Mouse (Mus musculus): ENCODE results near the gene Zfp664.
A peak's percentile ranks its signal among the peaks of the same experiment; 100 is the strongest.

Gene Zfp664

DNA sequence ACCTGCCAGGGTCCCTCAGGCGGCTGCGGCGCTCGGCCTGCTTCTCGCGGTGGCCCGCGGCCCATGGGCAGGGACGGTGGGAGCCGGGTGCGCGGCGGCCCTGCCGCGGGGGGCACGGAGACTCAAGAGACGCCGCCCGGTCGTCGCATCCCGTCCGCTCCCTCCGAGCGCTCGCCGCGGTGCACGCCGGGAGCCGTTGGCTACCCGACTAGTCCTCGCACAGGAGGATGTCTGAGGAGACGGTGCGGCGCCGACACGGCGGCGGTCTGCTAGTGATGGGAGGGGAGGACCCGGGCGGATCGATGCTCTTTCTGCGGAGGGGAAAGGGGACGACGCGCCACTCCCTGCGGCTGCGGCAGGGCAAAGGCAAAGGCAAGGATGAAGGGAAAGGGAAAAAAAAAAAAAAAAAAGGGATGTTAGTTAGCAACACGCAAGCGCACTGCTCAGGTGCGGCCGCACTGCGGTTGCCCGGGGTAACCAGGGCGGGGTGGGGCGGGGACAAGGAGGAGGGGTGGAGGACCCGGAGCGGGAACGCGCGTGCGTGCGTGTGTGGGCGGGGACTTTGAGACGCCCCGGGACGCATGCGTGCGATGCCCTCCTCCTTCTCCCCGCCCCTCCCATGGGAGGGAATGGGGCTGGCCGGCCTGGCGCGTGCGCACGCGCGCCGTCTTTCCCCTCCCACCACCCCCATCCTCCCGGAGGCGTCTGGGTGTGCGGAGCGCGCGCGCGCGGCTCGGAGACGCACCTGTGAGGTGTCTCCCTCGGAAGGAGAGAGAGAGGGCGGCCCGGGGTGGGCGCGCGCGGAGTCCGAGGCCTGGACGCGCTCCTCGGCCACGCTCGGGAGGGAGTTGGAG is at the start of gene Zfp664, which contains the start of gene Ccdc92:
Gene Zfp664 (plus strand): TSS at position 679 of the 854 bp plus-strand sequence.
Gene Ccdc92 (minus strand): TSS at position 412 of the 854 bp plus-strand sequence.
- DNase-seq = peak; percentile 95 to 96

DNA sequence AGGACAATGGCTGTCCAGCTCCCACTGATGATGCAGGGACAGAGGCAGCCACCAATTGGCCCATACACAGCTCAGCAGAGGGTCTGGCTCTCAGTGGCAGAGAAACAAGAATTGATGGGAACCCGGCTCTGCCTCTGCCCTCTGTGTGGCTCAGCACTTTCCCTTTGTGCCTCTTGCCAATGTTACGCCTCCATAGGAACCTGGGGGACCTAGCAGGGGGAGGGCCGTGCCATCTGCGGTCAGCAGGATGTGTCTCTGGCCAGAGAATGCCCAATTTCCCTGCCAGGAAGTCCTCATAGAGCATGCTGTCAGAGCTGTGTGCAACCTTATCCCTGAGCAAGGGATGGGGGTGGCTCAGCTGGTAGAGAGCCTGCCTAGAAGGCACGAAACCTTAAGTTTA is 47.7 kb upstream of the Zfp664 start:
- no peak for DNase-seq

DNA sequence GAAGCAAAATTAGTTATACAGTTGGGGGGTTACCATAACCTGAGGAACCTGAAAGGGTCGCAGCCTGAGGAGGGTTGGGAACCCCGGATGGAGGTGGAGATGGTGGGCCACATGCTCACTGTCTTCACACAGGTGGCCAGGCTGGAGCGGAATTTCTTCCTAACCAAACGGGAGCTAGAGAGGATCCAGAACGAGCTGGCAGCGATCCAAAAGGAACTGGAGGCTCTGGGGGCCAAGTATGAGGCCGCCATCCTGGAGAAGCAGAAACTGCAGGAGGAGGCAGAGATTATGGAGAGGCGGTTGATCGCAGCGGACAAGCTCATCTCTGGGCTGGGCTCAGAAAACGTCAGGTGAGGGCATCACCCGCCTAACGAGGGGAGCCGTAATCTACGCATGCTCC is 45.4 kb upstream of the Zfp664 start:
- no peak for DNase-seq

DNA sequence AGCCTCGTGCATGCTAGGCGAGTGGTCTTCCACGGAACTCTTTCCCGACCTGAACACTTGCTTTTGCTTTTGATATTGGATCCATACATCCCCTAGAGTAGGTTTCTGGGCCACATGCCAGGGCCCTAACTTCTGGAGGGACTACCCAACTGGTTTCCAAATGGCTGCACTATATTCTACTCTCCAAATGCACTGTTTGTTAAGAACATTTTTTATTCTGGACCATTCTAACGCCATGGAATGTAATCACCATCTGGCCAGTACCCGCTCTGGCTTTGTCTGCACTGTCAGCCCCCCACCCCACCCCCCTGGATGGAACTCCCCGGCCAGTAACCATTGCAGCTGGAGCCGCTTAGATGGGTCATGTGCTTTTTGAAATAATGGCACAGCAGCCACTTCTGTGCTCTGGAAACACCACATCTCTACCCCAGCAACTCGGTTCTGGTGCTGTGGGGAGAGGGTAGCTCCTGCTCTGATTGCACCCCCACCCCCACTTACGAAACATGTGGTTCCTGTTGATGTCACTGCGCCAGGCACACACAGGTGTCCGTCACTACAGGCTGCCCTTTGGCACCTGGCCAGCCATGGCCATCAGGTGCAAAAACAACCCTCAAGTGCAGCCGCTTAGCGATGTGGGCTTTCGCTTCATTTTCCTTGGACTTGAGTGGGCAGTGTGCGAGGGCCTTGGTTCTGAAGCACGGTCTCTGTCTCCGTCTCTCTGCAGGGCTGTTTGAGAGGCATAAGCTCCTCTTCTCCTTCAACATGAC is 40.2 kb upstream of the Zfp664 start:
- no peak for DNase-seq

DNA sequence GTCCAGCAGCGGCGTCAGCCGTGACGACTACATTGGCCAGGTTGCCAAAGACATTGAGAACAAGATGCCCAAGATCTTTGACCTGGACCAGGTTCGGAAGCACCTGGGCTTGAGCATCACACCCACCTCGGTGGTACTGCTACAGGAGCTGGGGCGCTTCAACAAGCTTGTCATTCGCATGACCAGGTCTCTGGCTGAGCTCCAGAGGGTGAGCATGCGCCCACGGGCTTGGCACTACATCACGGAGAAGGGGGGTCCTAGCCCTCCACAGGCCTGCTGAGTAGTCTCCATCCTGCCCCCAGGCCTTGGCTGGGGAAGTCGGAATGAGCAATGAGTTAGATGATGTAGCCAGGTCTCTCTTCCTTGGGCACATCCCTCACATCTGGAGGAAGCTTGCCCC is 32.2 kb upstream of the Zfp664 start:
- no peak for DNase-seq

DNA sequence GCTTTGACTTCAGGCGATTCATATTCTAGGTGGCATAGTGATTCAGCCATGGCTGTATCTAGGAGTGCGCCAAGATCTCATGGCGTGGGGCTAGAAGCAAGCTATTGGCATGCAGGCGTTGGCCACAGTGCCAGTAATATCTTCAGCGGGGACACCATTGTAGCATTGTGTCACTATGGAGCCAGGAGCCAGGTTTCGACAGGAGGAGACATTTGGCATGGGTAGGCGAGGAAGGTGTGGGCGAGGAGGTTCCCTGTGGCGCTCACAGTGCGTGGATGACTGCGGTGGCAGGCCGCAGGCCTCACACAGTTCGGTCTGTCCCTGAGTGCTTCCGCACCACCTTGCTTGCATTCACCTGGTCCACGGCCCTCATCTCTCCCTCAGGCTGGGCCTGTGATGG is 27.3 kb upstream of the Zfp664 start:
- DNase-seq = no peak

DNA sequence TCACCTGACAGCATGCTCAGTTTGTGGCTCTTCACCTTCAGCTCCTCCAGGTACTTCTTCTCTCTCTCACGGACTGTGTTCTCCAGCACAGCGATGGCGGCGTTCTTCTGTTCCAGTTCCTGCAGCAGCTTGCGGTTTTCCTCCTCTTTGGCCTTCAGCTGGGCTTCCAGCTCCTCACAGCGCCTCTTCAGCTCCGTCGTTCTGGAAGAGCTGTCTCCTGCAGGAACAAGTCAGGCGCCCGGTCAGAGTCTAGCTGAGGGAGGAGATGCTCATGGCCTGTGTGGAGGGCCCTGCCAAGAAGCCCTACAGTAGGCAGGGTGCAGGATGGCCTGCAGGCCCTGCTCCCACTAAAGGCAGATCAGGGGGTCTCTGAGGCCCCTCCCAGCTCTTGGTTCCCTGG is 26.4 kb upstream of the Zfp664 start:
- DNase-seq = no peak

DNA sequence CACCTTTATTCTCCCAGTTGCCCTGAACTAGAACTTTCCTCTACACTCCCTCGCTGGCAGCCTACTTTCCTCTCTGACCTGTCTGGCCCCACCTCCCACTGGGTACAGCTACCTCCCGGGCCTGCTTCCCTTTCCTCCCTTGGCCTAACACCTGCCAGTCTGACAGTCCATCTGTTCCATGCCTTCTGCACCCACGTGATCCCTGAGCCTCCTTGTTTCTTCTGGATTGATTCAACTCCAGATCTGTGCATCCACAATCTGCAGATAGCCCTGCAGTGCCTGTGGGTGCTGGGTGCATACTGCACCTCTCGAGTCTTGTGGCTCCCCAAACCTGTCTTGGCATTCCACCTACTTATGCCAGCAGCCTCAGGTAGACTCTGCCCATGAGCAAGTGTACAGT is 25.9 kb upstream of the Zfp664 start:
- no peak for DNase-seq

DNA sequence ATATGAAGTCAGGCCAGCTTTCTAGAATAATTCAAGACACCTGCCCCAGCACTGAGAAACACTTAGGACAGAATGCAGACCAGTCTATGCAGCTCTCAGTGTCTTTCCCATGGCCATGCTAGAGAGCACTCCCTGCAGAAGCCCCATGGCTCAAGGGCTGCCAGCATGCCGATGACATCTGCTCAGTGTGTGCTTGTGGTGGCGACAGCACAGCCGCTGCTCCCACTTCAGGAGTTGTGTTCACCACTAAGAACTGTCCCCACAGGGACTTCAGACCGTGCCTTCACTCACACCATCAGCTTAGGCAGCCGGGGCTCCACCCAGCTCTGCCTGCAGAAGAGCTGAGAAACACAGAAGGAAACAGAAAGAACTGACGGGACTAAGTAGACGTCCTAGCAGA is 22.3 kb upstream of the Zfp664 start:
- DNase-seq = no peak

DNA sequence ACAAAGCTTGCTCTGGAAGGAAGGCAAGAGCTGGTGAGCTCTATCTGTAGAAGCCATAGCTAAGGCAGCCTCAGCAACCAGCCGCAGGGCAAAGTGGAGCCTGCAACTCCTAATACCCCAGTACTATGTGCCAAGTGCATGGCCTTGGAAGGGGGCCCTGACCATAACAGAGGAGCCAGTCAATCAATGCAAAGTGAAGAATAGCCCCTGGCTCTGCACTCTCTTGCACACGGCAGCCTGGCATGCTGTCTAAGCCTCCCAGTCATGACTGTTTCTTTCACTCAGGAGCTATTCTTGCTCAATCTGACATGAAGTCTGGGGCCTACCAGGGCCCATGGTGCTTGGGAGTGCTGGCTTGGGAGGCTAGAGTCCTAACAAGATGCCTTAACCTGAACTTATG is 21.8 kb upstream of the Zfp664 start:
- DNase-seq = no peak

DNA sequence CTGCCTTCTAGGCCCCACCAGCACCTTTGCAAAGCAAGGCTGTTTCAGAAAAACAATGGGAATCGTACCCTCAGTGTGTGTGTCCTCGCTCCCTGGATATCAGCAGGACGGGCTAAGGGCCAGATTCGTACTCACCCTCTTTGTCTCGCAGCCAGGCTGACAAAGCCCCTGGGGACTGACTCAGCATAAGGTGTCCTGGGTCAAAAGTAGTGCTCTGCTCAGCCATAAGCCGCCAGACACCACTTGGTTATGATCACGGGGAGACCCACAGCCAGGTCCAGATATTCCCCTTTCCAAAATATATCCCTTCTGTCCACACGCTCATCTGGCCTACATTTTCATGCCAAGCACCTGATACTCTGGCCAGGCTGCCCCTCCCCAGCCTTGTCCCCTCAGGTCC is 19.1 kb upstream of the Zfp664 start:
- no peak for DNase-seq

DNA sequence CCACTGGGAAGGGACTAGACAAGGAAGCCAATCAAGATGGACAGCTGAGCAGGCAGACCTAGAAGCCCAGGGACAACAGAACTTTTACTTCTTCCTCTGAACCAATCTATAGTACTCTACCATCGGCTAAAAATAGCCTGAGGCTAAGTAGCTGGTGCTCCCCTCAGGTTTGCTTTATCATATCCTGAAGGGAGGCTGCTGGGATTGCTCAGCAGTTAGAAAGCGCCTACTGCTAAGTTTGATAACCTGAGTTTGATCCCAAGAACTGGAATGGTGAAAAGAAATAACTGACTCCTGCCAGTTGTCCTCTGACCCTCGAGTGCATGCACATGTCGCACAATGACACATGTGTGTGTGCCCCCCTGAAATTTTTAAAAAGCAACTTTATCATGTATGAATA is 17.6 kb upstream of the Zfp664 start:
- DNase-seq = no peak

DNA sequence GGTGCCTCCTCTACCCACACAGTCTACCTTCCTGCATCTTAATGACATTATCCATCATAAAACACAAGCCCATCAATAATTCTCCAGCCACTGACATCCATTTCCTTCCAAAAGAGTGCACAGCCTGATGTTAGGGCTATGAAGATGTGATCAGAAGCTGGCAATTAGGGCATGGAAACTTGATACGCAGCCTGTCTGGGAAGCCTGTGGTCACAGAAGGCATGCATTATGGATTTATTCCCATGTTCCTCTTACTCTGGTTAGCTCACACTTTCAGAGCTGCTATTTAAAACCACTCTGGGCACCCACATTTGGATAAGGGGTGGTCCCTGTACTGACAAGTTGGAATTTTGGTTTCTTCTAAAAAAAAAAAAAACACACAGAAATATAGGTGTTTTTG is 15.5 kb upstream of the Zfp664 start:
- DNase-seq = no peak

DNA sequence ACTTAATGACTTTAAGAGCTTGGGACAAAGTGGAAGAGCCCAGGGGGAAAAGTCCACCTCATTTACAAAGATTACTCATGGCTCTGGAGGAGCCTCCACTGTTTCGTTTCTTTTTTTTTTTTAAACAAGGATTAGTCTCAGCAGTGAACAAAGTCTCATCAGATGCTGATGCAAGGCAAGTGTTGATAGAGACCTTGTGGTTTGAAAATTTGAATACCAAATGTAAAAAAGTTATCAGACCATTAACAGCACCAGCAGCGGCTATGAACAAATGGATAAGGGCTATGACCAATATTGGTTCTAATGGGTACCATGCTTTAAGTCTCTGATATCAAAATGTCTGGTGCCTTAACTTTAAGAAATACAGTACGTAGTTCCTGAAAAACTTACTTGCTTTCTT is 13.5 kb upstream of the Zfp664 start:
- DNase-seq = no peak

DNA sequence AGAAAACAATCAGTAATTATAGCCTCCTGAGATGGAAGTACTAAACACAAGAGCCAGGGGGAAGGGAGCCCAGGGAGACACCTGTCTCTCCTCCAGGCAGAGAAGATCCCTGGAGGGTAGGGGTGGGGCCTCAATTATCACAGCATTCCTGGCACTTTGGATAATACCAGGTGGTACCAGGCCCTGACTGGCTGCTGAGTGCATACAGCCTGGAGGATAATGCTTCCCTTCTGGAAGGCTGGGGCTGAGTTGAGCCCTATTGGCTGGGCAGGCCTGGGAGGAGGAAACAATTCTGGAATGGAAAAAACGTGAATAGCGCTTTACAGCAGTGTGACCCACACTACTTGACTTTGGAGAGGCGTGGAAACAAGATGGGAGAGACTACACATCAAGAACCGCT is 10.9 kb upstream of the Zfp664 start:
- no peak for DNase-seq

DNA sequence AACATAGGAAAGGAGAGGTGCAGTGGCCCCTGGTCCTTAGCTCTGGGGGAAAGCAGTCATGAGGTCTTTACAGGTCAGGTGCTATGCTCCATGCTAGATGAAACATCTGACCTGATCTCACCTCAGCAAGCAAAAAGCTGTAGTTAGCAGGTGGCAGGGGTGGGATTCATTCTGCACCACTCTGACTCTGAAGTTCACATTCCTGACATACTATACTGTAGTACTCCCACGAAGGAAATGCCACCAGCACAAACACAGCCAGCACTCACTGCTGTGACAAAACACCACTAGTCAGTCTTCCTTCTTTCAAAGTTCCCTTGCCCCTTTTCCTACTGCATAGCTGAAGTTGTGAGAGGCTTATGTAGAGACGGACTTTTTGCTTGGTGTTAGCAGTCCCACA is 10.2 kb upstream of the Zfp664 start:
- no peak for DNase-seq

DNA sequence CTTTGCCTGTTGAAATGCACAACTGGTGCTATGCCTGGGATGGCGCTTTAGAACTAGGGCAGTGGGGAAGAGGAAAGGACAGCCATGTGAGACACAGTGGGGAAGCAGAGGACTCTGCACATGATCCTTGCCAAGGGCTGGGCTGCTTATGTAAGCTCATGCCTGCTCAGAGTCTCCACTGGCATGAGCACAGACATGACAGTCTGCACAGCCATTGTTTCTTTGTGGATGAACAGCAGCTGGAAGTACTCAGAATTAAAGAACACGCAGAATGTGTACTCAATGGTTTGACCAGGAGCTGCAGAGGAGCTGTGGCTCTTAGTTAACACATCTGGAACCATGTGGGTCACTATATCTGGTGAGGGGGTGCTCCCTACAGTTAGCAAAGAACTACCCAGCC is 9.4 kb upstream of the Zfp664 start:
- no peak for DNase-seq

DNA sequence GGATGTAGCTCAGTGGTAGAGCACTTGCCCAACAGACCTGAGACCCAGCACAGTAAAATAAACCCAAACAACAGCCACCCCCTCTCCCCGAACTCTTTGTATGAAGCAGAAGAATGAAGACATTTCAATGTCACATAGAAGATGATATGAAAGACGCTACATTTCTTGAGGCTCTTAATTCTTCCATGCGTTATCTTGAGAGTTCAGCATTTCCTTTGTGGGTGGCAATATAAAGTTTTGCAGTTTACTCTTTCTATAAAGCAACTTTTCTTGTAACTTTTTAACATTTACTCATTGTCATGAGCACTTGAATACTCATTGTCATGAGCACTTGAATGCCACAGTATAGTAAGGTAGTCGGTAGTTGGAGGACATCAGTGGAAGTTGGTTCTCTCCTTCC is 8.3 kb upstream of the Zfp664 start:
- no peak for DNase-seq

DNA sequence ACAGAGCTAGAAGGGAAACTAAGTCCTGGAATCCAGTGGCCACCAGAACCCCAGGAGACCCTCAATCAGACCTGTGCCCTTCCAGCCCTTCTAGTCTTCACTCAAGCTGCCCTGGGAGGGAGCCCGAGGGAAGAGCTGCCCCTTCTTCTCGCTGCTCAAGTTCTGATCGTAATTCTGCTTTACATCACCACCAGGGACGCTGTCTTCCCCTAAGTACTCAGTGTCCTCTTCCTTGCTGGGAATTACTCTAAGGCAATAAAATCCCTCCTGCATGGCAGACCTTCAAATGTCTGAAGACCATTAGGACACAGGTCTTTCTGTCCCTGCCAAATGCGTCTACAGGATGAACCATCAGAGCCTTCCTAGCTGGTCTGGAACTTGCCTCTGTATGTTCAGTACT is 2.5 kb upstream of the Zfp664 start:
- DNase-seq = no peak

DNA sequence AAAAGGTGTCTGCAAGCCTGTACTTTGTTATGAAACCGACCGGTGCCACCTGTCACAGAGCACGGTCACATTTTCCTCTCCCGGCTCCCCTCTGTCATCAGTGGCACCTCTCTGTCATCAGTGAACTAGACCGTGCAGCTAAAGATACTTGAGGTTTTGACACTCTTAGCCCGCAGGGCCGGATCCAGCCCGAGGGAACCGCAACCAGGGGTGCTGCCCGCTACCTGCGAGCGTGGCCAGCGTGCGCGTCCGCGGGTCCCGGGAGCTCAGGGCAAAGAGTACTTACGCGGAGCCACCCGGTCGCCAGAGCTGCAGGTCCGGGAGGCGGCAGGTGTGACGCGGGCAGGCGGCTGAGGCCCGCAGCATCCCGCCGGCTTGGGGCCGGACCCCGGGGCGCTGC is 1.0 kb upstream of the Zfp664 start:
- DNase-seq = peak; percentile 30 to 41

DNA sequence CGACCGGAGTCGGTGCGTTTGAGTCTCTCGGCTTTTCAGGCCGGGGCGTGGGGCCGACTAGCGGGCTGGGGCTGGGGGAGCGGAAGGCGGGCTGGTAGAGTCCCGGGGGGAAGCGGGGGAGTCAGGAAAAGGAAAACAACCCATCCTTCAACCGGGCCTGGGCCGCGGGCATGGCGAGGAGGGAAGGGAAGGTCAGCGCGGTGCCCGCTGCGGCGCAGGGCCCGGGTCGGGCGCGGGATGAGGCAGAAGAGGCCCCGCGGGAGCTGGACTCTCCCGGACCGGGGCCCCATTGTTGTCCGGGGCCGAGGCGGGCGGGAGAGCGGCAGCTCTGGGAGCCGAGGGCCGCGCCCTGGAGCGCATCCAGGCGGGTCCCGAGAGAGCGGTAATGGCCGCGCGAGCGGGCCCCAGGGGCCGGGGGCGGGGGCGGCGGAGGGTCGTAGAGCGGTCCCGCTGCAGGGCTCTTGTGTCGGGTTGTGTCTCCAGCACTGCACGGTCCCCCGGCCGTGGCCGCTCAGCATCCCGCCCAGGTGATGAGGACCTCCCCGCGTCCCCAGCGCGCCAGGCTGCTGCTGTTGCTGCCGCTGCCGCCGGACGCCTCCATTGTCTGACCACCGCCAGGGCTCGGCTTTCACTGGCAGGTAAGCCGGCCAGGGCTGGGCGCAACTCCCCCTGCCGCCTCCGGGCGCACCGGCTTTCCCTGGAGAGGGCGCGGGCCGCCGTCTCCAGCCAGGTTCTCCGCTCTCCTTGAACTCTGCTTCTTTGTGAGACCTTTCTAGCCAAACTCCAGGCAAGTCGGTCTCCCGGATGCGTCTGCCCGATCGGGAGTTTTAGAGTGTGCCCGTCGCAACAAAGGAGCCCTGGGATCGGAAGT is 615 bp downstream of the Zfp664 start:
- DNase-seq = peak; percentile 25 to 36

DNA sequence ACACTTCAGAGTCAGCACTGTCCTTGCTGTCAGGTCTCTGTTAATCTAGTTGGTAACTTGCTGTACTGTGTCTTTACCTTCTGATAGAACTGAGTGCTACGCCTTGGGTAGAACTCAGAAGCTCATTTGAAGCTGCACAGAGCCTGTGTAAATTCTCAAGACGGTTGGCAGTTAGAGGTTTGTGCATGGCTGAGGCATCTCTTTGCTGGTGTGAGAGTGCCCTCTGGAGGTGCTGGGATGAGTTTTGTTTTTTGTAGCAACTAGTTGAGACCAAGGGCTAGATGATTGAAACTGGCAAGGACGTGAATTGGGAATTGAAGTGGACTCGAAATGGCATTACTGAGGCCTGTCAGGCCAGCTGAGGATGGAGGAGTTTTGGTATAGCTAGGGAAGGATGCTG is 6.5 kb downstream of the Zfp664 start:
- peak; percentile 20 to 29 for DNase-seq

DNA sequence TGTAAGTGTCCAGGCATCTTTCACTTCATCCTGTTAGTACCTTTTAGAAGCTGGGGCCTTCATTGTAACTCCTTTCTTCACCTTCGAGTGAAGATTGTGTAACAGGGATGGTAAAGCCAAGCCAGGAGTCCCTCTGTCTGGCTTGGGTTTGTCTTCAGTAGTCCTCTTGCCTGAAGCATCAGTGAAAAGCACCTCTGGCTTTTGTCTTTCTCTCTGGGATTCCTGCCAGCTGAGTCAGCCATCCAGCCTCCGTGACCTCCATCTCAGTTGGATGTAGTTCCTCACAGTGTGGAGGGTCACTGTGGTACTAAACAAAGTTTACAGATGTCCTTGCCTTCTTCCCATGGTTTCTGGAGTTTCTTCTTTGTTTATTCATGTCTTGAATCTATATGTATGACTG is 9.5 kb downstream of the Zfp664 start:
- no peak for DNase-seq

Data from thymus, adult 18-20 months (tissue).